Comparison of ENCODE assay signal across 19 mouse cellular contexts in the genomic region with DNA sequence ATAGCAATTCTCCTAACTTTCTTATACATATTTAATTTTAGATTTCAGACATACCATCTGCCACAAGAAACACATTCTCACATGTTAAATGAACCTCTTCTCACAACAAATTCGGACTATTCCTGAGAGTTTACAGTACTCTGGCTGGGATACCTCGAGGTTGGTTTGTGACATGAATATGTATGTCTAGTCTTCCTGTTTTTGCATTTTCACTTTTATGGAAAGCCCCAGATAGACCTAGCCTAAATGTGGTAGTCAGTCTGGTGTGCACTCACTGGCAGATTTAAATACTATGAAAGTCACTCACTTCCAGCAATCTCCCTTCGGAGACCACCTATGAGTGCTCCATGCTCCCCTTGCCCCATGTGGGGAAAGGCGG. TPM values are rescaled to one million over a fixed set of nuclear protein-coding genes. Genes with fewer than 3 reads are reported as not detected.
"Had no signal": no experiment of that assay in that cellular context is flagged by ENCODE, and none has a peak within 500 bp of the region (broad histone marks: within the 10 kb centered on the region; RNA-seq: fewer than 3 reads in every experiment).

No protein-coding gene starts in this region.

- H3K4me3 ChIP-seq: layer of hippocampus, adult 2 months; limb, embryonic 13.5 days; liver, embryonic 15.5 days; neural tube, embryonic 13.5 days; stomach, embryonic 15.5 days had no signal

- DNase-seq: kidney, adult 11 months; kidney, postnatal 10 days; left cerebral cortex, postnatal 4 days; lung, postnatal 10 days; right cerebral cortex, postnatal 4 days; spleen, adult 18-20 months; thymus, adult 2 months; thymus, postnatal 25 days had no signal

- H3K4me2 ChIP-seq: limb, embryonic 13.5 days; lung, embryonic 14.5 days; neural tube, embryonic 13.5 days; stomach, embryonic 15.5 days had no signal

- H3K27me3 ChIP-seq: limb, embryonic 13.5 days; liver, embryonic 15.5 days; neural tube, embryonic 13.5 days; stomach, embryonic 15.5 days had no signal

- H3K27ac ChIP-seq: layer of hippocampus, adult 2 months; limb, embryonic 13.5 days; neural tube, embryonic 13.5 days had no signal

- H3K4me1 ChIP-seq: liver, embryonic 15.5 days; stomach, embryonic 15.5 days had no signal

- ATAC-seq: midbrain, embryonic 16.5 days had no signal

- H3K9ac ChIP-seq: limb, embryonic 13.5 days; liver, embryonic 15.5 days; lung, embryonic 14.5 days; neural tube, embryonic 13.5 days; stomach, embryonic 15.5 days had no signal

- H3K9me3 ChIP-seq: limb, embryonic 13.5 days; liver, embryonic 15.5 days; neural tube, embryonic 13.5 days; stomach, embryonic 15.5 days had no signal

- H3K36me3 ChIP-seq: stomach, embryonic 15.5 days had no signal

RNA-seq across cellular contexts. Expression of a gene that starts 37.1 kb away (rescaled TPM):
- total RNA-seq: layer of hippocampus, adult 2 months had no signal

RNA-seq across cellular contexts. Expression of a gene that starts 37.6 kb away (rescaled TPM):
- total RNA-seq: layer of hippocampus, adult 2 months; layer of hippocampus, postnatal 10 days; left cerebral cortex, postnatal 4 days; megakaryocyte-erythroid progenitor cell, adult 5-6 weeks had no signal
- polyA plus RNA-seq: limb, embryonic 13.5 days; liver, embryonic 11.5 days; liver, embryonic 15.5 days; lung, embryonic 14.5 days; neural tube, embryonic 13.5 days; stomach, embryonic 15.5 days; testis, adult 2 months; thymus, adult 2 months had no signal

RNA-seq across cellular contexts. Expression of a gene that starts 45.8 kb away (rescaled TPM):
- total RNA-seq: layer of hippocampus, adult 2 months; layer of hippocampus, postnatal 10 days; left cerebral cortex, postnatal 4 days; megakaryocyte-erythroid progenitor cell, adult 5-6 weeks had no signal
- polyA plus RNA-seq: liver, embryonic 11.5 days; lung, embryonic 14.5 days; stomach, embryonic 15.5 days; thymus, adult 2 months had no signal
